Mouse (Mus musculus) lung, embryonic 15.5 days (tissue): ENCODE measurements around the gene Dock11. TPM values are rescaled to one million over a fixed set of nuclear protein-coding genes. Genes with fewer than 3 reads are reported as not detected.

ENCODE experiments used
- polyA plus RNA-seq: library from polyadenylated mRNA; unstranded; fragments of >200 nt; fragmentation: Nextera tagmentation; extraction: Ambion mirVana; gene quantifications from 2 replicates; pipeline ENCODE4 v1.2.1, GENCODE M21; 2015

The Dock11 gene
- polyA plus RNA-seq, 1 experiment from 2014 or later = 8.3 TPM

Other genes with a start within 250 kb of the Dock11 start
- 31.5 and 33.3 TPM in 2 replicates for gene Il13ra1, start 223.3 kb downstream of the Dock11 start, polyA plus RNA-seq